Mouse (Mus musculus) limb, embryonic 11.5 days (tissue): ENCODE measurements at regions not wholly inside any gene's neighbourhood (a gene's known extent, or its start where the extent isn't known, plus 50 kb on each side); places are given as distances from the start of the nearest gene placed in this dataset.
A peak's percentile ranks its signal among the peaks of the same experiment; 100 is the strongest.

Experiments
- ATAC-seq: fragments of 200-750 bp; cut with Nextera tagmentation; 2 replicates; pipeline ENCODE4 v1.8.0; 2017; ENCODE audit warnings: low read depth; ENCODE audit not compliant: insufficient number of reproducible peaks, low FRiP score, low TSS enrichment
- DNase-seq: peaks from one replicate; pipeline ENCODE4 v3.0.0-alpha.2; 2015; ENCODE audit warnings: low spot score
- H3K27ac ChIP-seq: fragments of 300-500 bp; sonication (generic); replicated peaks from 2 replicates; pipeline ENCODE4 v1.5.1; 2014; ENCODE audit warnings: low read depth, mild to moderate bottlenecking, low read length
- H3K27me3 ChIP-seq: fragments of 300-500 bp; sonication (generic); 2 replicates; pipeline ENCODE4 v1.6.1; 2014; ENCODE audit warnings: mild to moderate bottlenecking, low read length, mixed read lengths; ENCODE audit not compliant: control insufficient read depth, insufficient read depth
- H3K36me3 ChIP-seq: fragments of 300-500 bp; sonication (generic); 2 replicates; pipeline ENCODE4 v1.6.1; 2014; ENCODE audit warnings: mild to moderate bottlenecking, low read length, moderate library complexity, mixed read lengths; ENCODE audit not compliant: control insufficient read depth, insufficient read depth
- H3K4me1 ChIP-seq: fragments of 300-500 bp; sonication (generic); 2 replicates; pipeline ENCODE4 v1.6.1; 2014; ENCODE audit warnings: low read length, mixed read lengths; ENCODE audit not compliant: control insufficient read depth, insufficient read depth
- H3K4me2 ChIP-seq: fragments of 300-500 bp; sonication (generic); 2 replicates; pipeline ENCODE4 v1.6.1; 2014; ENCODE audit warnings: low read depth, mild to moderate bottlenecking, moderate library complexity; ENCODE audit not compliant: severe bottlenecking
- H3K4me3 ChIP-seq: fragments of 300-500 bp; sonication (generic); 2 replicates; pipeline ENCODE4 v1.5.1; 2014; ENCODE audit warnings: low read depth, low read length
- H3K9ac ChIP-seq: fragments of 300-500 bp; sonication (generic); 2 replicates; pipeline ENCODE4 v1.6.1; 2014; ENCODE audit warnings: mild to moderate bottlenecking, low read length
- H3K9me3 ChIP-seq: fragments of 300-500 bp; sonication (generic); 2 replicates; pipeline ENCODE4 v1.6.1; 2016; ENCODE audit warnings: low read length; ENCODE audit not compliant: control insufficient read depth
- WGBS: fragments of 180-500 bp; shearing (Covaris S2); extraction: QIAGEN DNeasy Blood & Tissue Kit; methylation state at CpG from one replicate; pipeline ENCODE4 v1.1.7; 2014; 5-methylcytosine and 5-hydroxymethylcytosine counted together

GRCm38 (mm10) chr16:78198642-78199121 lies 102.6 kb upstream of the Cxadr start:
- Histone ChIP-seq H3K9me3 (no peaks in the 10 kb centered on the region), H3K4me1 (no peaks in the 10 kb centered on the region), H3K9ac (no peak overlapping the region), H3K4me2 (no peak overlapping the region), H3K27ac (no peak overlapping the region), H3K36me3 (no peaks in the 10 kb centered on the region), H3K27me3 (no peaks in the 10 kb centered on the region), H3K4me3 (no peak overlapping the region)
- ATAC-seq (no peak), DNase-seq (peak; percentile 91)
- 9% methylated on average over 16 of the region's 16 CpGs for WGBS

- WGBS: 16% methylated on average over 10 of the region's 10 CpGs
- ATAC-seq (no peak), DNase-seq (peak; percentile 91)
- H3K4me1 ChIP-seq: no peaks in the 10 kb centered on the region
- no peak overlapping the region for H3K4me2 ChIP-seq
- no peak overlapping the region for H3K4me3 ChIP-seq
- no peak overlapping the region for H3K9ac ChIP-seq
- H3K27ac ChIP-seq: no peak overlapping the region
- no peaks in the 10 kb centered on the region for H3K27me3 ChIP-seq
- no peaks in the 10 kb centered on the region for H3K36me3 ChIP-seq
- no peaks in the 10 kb centered on the region for H3K9me3 ChIP-seq
Observed at GRCm38 (mm10) chr16:78197252-78197896, 103.9 kb upstream of the Cxadr start.

GRCm38 (mm10) chr16:78170627-78171605 lies 130.4 kb upstream of the Cxadr start:
- no peak overlapping the region for H3K4me2 ChIP-seq
- WGBS: 86% methylated on average over 9 of the region's 9 CpGs
- no peaks in the 10 kb centered on the region for H3K9me3 ChIP-seq

GRCm38 (mm10) chr16:78156876-78157232 lies 144.4 kb upstream of the Cxadr start:
- no peak overlapping the region for H3K9ac ChIP-seq
- ATAC-seq: no peak
- H3K27ac ChIP-seq: no peak overlapping the region
- no peaks in the 10 kb centered on the region for H3K9me3 ChIP-seq
- 78% methylated on average over 3 of the region's 3 CpGs for WGBS
- H3K4me2 ChIP-seq: no peak overlapping the region
- no peaks in the 10 kb centered on the region for H3K27me3 ChIP-seq
- no peak for DNase-seq
- H3K4me3 ChIP-seq: no peak overlapping the region
- no peaks in the 10 kb centered on the region for H3K36me3 ChIP-seq
- no peaks in the 10 kb centered on the region for H3K4me1 ChIP-seq

More at GRCm38 (mm10) chr16:78170627-78171605, 130.4 kb upstream of the Cxadr start:
- Histone ChIP-seq H3K9ac (no peak overlapping the region), H3K36me3 (no peaks in the 10 kb centered on the region), H3K27me3 (no peaks in the 10 kb centered on the region), H3K4me1 (no peaks in the 10 kb centered on the region), H3K4me3 (no peak overlapping the region), H3K27ac (no peak overlapping the region)
- DNase-seq (no peak), ATAC-seq (no peak)

- no peaks in the 10 kb centered on the region for H3K9me3 ChIP-seq
- ATAC-seq (no peak), DNase-seq (peak; percentile 36)
- H3K27me3 ChIP-seq: no peaks in the 10 kb centered on the region
- H3K4me3 ChIP-seq: no peak overlapping the region
- H3K4me2 ChIP-seq: no peak overlapping the region
- no peak overlapping the region for H3K9ac ChIP-seq
- WGBS: 54% methylated on average over 7 of the region's 7 CpGs
- H3K27ac ChIP-seq: no peak overlapping the region
- H3K4me1 ChIP-seq: no peaks in the 10 kb centered on the region
- H3K36me3 ChIP-seq: no peaks in the 10 kb centered on the region
Observed at GRCm38 (mm10) chr16:78156138-78156875, 145.0 kb upstream of the Cxadr start.

- Histone ChIP-seq H3K9me3 (no peaks in the 10 kb centered on the region), H3K4me2 (no peak overlapping the region), H3K36me3 (no peaks in the 10 kb centered on the region), H3K27ac (no peak overlapping the region), H3K9ac (no peak overlapping the region), H3K27me3 (no peaks in the 10 kb centered on the region), H3K4me1 (no peaks in the 10 kb centered on the region), H3K4me3 (no peak overlapping the region)
- WGBS: 45% methylated on average over 2 of the region's 2 CpGs
- ATAC-seq (no peak), DNase-seq (no peak)
Observed at GRCm38 (mm10) chr16:78153899-78154605, 147.2 kb upstream of the Cxadr start.

- Histone ChIP-seq H3K9me3 (no peaks in the 10 kb centered on the region), H3K4me3 (no peak overlapping the region), H3K27ac (no peak overlapping the region), H3K4me2 (no peak overlapping the region), H3K27me3 (no peaks in the 10 kb centered on the region), H3K36me3 (no peaks in the 10 kb centered on the region), H3K9ac (no peak overlapping the region), H3K4me1 (no peaks in the 10 kb centered on the region)
- WGBS: 66% methylated on average over 1 of the region's 1 CpGs
- ATAC-seq (no peak), DNase-seq (no peak)
Observed at GRCm38 (mm10) chr16:78144146-78144545, 157.1 kb upstream of the Cxadr start.

GRCm38 (mm10) chr16:78135501-78135900 lies 165.8 kb upstream of the Cxadr start:
- WGBS: 94% methylated on average over 5 of the region's 5 CpGs
- Histone ChIP-seq H3K27ac (no peak overlapping the region), H3K4me1 (no peaks in the 10 kb centered on the region), H3K4me3 (no peak overlapping the region), H3K4me2 (no peak overlapping the region), H3K9me3 (no peaks in the 10 kb centered on the region), H3K27me3 (no peaks in the 10 kb centered on the region), H3K9ac (no peak overlapping the region), H3K36me3 (no peaks in the 10 kb centered on the region)
- ATAC-seq (no peak), DNase-seq (no peak)
